Mouse (Mus musculus): ENCODE data around the gene Frmd4b. TPM values are rescaled to one million over a fixed set of nuclear protein-coding genes. Genes with fewer than 3 reads are reported as not detected.

Gene Frmd4b
- polyA plus RNA-seq, 1 experiment from 2014 or later: 11.1 TPM

DNA sequence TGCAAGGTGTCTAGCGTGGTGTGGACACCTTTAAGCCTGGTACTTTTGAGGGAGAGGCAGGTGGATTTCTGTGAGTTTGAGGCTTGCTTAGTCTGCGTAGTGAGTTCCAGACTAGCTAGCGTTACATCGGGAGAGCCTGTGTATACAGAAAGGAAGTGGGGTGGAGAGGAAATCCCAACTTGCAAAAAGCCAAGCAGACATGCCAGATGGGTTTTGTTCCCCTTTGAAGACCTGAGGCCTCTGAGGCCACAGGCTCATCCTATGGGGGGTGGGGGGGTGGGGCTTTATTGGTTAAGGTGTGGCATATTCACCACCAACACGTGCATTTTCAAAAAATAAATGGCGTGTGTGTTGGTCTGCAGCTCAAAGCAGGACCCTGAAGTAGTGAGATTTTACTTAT is 316.7 kb downstream of the Frmd4b start:
- peaks cover 14% of the 10 kb centered on the region; the same call in 1 of the 2 replicates for H3K36me3 ChIP-seq (ENCODE audit: insufficient read depth, low read length)
- H3K4me3 ChIP-seq (ENCODE audit: low read depth, low read length): no peak overlapping the region
- no peak overlapping the region for H3K9ac ChIP-seq (replicated peaks; ENCODE audit: low read depth)
- H3K4me2 ChIP-seq (replicated peaks; ENCODE audit: low read depth, low read length): no peak overlapping the region
- DNase-seq (ENCODE audit: low spot score) (no peak), ATAC-seq (no peak)
- H3K27ac ChIP-seq (ENCODE audit: low read length): no peak overlapping the region
- no peaks in the 10 kb centered on the region for H3K9me3 ChIP-seq (ENCODE audit: low read length)
- 84% methylated on average over 6 of the region's 6 CpGs for WGBS
- H3K4me1 ChIP-seq (ENCODE audit: insufficient read depth, low read depth, low read length): no peaks in the 10 kb centered on the region
- TF ChIP-seq EP300 (IDR thresholded peaks at IDR 0.05) (no peak), CTCF (IDR thresholded peaks at IDR 0.05) (no peak)
- no peaks in the 10 kb centered on the region for H3K27me3 ChIP-seq (replicated peaks; ENCODE audit: insufficient read depth, low read length)

DNA sequence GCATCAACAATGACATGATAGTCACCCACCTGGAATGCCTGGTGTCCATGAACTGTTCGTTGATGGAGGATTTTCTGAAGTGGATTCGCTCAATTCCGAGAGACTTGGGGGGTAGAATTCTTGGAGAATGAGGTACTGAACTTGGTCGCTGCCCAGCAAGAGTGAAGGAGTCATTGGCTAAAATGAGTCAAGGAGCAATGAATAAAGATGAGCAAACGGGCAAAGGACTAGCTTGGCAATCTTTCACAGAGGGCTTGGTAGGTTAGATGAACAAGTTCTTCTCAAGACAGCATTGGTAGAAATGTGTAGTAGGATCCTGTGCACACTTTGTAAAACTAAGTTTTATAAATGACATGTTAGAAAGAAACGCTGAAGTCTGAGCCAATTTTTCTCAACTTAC is 317.2 kb downstream of the Frmd4b start:
- H3K9me3 ChIP-seq (ENCODE audit: low read length): no peaks in the 10 kb centered on the region
- no peaks in the 10 kb centered on the region for H3K4me1 ChIP-seq (ENCODE audit: insufficient read depth, low read depth, low read length)
- TF ChIP-seq EP300 (IDR thresholded peaks at IDR 0.05) (no peak), CTCF (IDR thresholded peaks at IDR 0.05) (no peak)
- ATAC-seq (no peak), DNase-seq (ENCODE audit: low spot score) (no peak)
- no peak overlapping the region for H3K4me2 ChIP-seq (replicated peaks; ENCODE audit: low read depth, low read length)
- H3K27ac ChIP-seq (ENCODE audit: low read length): no peak overlapping the region
- no peak overlapping the region for H3K4me3 ChIP-seq (ENCODE audit: low read depth, low read length)
- peaks cover 19% of the 10 kb centered on the region; the same call in 1 of the 2 replicates for H3K36me3 ChIP-seq (ENCODE audit: insufficient read depth, low read length)
- no peak overlapping the region for H3K9ac ChIP-seq (replicated peaks; ENCODE audit: low read depth)
- no peaks in the 10 kb centered on the region for H3K27me3 ChIP-seq (replicated peaks; ENCODE audit: insufficient read depth, low read length)
- 91% methylated on average over 6 of the region's 6 CpGs for WGBS

DNA sequence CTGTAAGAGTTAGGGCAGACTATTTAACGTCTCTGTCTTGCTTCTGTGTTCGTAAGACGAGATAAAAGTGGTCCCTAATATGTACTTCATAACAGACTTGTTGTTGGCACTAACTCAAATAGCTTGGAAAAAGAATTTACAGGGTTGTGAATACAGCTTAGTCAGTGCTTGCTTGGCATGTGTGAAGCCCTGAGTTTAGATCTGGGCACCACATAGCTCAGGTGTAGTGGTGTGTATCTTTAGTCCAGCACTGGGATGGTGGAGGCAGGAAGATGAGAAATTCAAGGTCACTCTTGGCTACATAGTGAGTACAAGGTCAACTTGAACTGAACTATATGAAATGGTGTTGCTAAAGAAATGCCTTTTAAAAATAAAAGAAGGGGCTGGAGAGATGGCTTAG is 320.2 kb downstream of the Frmd4b start:
- H3K27me3 ChIP-seq (replicated peaks; ENCODE audit: insufficient read depth, low read length): no peaks in the 10 kb centered on the region
- no peak overlapping the region for H3K9ac ChIP-seq (replicated peaks; ENCODE audit: low read depth)
- H3K4me3 ChIP-seq (ENCODE audit: low read depth, low read length): no peak overlapping the region
- no peak overlapping the region for H3K4me2 ChIP-seq (replicated peaks; ENCODE audit: low read depth, low read length)
- ATAC-seq (no peak), DNase-seq (ENCODE audit: low spot score) (no peak)
- no peaks in the 10 kb centered on the region for H3K9me3 ChIP-seq (ENCODE audit: low read length)
- no peaks in the 10 kb centered on the region for H3K4me1 ChIP-seq (ENCODE audit: insufficient read depth, low read depth, low read length)
- TF ChIP-seq CTCF (IDR thresholded peaks at IDR 0.05): no peak
- TF ChIP-seq EP300 (IDR thresholded peaks at IDR 0.05): no peak
- H3K36me3 ChIP-seq (ENCODE audit: insufficient read depth, low read length): peaks cover 16% of the 10 kb centered on the region; the same call in 1 of the 2 replicates
- H3K27ac ChIP-seq (ENCODE audit: low read length): no peak overlapping the region
- 58% methylated on average over 3 of the region's 3 CpGs for WGBS

DNA sequence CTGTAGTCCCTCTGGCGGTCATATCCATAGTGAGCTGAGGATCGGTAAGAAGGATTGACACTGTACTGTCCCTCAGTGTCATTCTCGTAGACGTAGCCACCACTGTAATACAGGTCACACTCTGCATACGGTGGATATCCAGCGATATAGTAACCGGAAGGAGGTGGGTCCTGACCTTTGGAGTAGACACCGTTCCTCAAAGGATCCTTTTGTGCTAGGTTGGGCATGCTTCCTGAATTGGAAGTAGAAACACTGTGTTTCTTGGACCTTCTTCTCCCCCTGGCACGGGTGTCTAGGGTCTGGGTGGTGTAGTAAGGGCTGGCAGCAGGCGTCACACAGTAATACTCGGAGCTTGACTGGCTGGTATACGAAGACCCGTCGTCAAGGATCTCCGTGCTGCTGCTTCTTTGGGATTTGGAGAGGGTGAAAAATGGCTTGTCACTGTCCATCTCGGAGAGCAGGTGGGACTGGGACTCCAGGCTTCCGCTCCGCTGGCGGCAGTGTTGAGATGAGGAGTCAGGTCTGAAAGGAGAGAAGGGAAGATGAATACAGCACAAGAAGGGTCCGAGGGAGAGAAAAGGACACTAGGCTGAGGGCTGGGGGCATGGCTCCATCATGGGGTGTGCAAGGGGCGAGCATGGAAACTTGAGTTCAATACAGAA is 321.3 kb downstream of the Frmd4b start:
- no peak for DNase-seq (ENCODE audit: low spot score)
- Histone ChIP-seq H3K4me2 (replicated peaks; ENCODE audit: low read depth, low read length) (no peak overlapping the region), H3K9ac (replicated peaks; ENCODE audit: low read depth) (no peak overlapping the region), H3K4me1 (ENCODE audit: insufficient read depth, low read depth, low read length) (0 out of 2 replicates have a peak, but pooled peaks cover 3% of the 10 kb centered on the region), H3K27ac (ENCODE audit: low read length) (no peak overlapping the region), H3K9me3 (ENCODE audit: low read length) (no peaks in the 10 kb centered on the region), H3K36me3 (ENCODE audit: insufficient read depth, low read length) (peaks cover 16% of the 10 kb centered on the region; the same call in 1 of the 2 replicates), H3K27me3 (replicated peaks; ENCODE audit: insufficient read depth, low read length) (no peaks in the 10 kb centered on the region), H3K4me3 (ENCODE audit: low read depth, low read length) (no peak overlapping the region)
- ATAC-seq: no peak
- TF ChIP-seq CTCF (IDR thresholded peaks at IDR 0.05) (no peak), EP300 (IDR thresholded peaks at IDR 0.05) (no peak)
- WGBS: 91% methylated on average over 21 of the region's 21 CpGs

GRCm38 (mm10) chr6:97295416-97295815 is 321.9 kb downstream of the Frmd4b start:
- Histone ChIP-seq H3K4me1 (ENCODE audit: insufficient read depth, low read depth, low read length) (0 out of 2 replicates have a peak, but pooled peaks cover 3% of the 10 kb centered on the region), H3K9ac (replicated peaks; ENCODE audit: low read depth) (no peak overlapping the region), H3K9me3 (ENCODE audit: low read length) (no peaks in the 10 kb centered on the region), H3K36me3 (ENCODE audit: insufficient read depth, low read length) (peaks cover 16% of the 10 kb centered on the region; the same call in 1 of the 2 replicates), H3K27ac (ENCODE audit: low read length) (no peak overlapping the region), H3K4me2 (replicated peaks; ENCODE audit: low read depth, low read length) (no peak overlapping the region), H3K4me3 (ENCODE audit: low read depth, low read length) (no peak overlapping the region), H3K27me3 (replicated peaks; ENCODE audit: insufficient read depth, low read length) (no peaks in the 10 kb centered on the region)
- 88% methylated on average over 9 of the region's 9 CpGs for whole genome bisulfite sequencing
- ATAC-seq (no peak), DNase-seq (ENCODE audit: low spot score) (no peak)
- TF ChIP-seq EP300 (IDR thresholded peaks at IDR 0.05) (no peak), CTCF (IDR thresholded peaks at IDR 0.05) (no peak)

DNA sequence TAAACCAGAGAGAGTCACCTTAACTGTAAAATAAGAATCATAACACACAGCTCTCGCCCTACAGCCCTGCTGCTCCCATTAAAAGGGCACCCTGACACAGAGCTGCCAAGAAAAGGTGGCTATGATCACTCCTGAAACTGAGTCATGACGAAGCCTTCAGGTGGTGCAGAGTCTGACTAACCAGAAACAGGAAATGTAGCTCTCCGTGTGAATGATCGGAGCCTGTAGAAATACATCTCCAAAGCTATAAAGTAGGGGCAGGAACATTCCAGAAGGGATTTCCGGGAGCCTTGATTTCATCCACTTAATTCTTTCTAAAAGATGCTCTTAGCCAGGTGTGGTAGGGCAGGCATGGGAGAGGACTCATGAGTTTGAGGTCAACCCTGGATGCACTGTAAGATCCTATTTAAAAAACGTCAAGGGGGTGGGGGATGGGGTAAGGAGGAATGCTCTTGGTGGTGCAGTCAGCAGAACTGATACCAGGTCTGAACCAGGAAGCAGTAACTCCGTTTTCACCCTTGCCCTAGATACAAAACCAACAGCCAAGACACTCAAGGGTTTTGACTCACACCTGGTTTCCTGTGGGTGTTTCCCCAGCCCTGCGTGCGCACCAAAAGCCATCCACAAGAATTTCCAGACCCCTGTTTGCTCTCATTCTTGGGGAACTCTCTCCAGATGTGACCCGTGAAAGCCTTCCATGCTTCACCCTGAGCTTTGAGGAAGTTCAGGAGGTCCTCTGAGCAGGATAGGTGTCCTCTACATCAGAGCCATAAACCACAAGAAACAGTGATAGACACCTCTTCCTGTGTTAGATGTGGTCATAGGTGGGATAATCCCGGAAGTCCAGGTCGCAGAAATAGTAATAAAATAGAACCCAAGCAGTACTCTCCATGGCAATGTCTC is 323.4 kb downstream of the Frmd4b start:
- WGBS: 56% methylated on average over 12 of the region's 12 CpGs
- H3K27me3 ChIP-seq (replicated peaks; ENCODE audit: insufficient read depth, low read length): no peaks in the 10 kb centered on the region
- ATAC-seq (peak; percentile 81), DNase-seq (ENCODE audit: low spot score) (peak; percentile 81)
- peaks cover 16% of the 10 kb centered on the region; the same call in 1 of the 2 replicates for H3K36me3 ChIP-seq (ENCODE audit: insufficient read depth, low read length)
- no peak overlapping the region for H3K9ac ChIP-seq (replicated peaks; ENCODE audit: low read depth)
- no peak overlapping the region for H3K4me3 ChIP-seq (ENCODE audit: low read depth, low read length)
- no peaks in the 10 kb centered on the region for H3K9me3 ChIP-seq (ENCODE audit: low read length)
- TF ChIP-seq CTCF (IDR thresholded peaks at IDR 0.05) (no peak), EP300 (IDR thresholded peaks at IDR 0.05) (peak; percentile 27; the same call in 1 of the 2 replicates)
- H3K4me2 ChIP-seq (replicated peaks; ENCODE audit: low read depth, low read length): no peak overlapping the region
- H3K27ac ChIP-seq (ENCODE audit: low read length): peak overlapping the region; percentile 69
- H3K4me1 ChIP-seq (ENCODE audit: insufficient read depth, low read depth, low read length): 0 out of 2 replicates have a peak, but pooled peaks cover 3% of the 10 kb centered on the region

All from lung, postnatal 0 days (tissue).